Mouse (Mus musculus) naive thymus-derived CD4-positive, alpha-beta T cell, adult 2 months (primary cell): Measurements from ENCODE around the gene Efhc1.
"Not testable (repeated sequence)": the region's sequence is repeated elsewhere in the genome, so short reads cannot be mapped to it uniquely, and the experiment has no call there.

Experiments used
- DNase-seq: peaks from one replicate; pipeline ENCODE4 v3.0.0-alpha.2; 2011; ENCODE audit warnings: low read depth

Gene Efhc1

GRCm38 (mm10) chr1:20951300-20951763 lies at the start of gene Efhc1:
TSS of gene Efhc1 (plus strand) at chr1:20951626.
- DNase-seq: peak; percentile 88

GRCm38 (mm10) chr1:20905501-20906127 lies 45.8 kb upstream of the Efhc1 start:
- DNase-seq: no peak

- DNase-seq: no peak
Observed at GRCm38 (mm10) chr1:20906128-20906515, 45.3 kb upstream of the Efhc1 start.

- DNase-seq: peak; percentile 24
Observed at GRCm38 (mm10) chr1:20908541-20908940, 42.9 kb upstream of the Efhc1 start.

GRCm38 (mm10) chr1:20912115-20912514 lies 39.3 kb upstream of the Efhc1 start:
- peak; percentile 41 for DNase-seq

- peak; percentile 85 for DNase-seq
Observed at GRCm38 (mm10) chr1:20912527-20913171, 38.8 kb upstream of the Efhc1 start.

- DNase-seq: no peak
Observed at GRCm38 (mm10) chr1:20914769-20915168, 36.7 kb upstream of the Efhc1 start.

- no peak for DNase-seq
Observed at GRCm38 (mm10) chr1:20915608-20916007, 35.8 kb upstream of the Efhc1 start.

- DNase-seq: no peak
Observed at GRCm38 (mm10) chr1:20917496-20918050, 33.9 kb upstream of the Efhc1 start.

GRCm38 (mm10) chr1:20919728-20920127 lies 31.7 kb upstream of the Efhc1 start:
- DNase-seq: no peak

GRCm38 (mm10) chr1:20921081-20921528 lies 30.3 kb upstream of the Efhc1 start:
- DNase-seq: no peak

- DNase-seq: no peak
Observed at GRCm38 (mm10) chr1:20922612-20923399, 28.6 kb upstream of the Efhc1 start.

GRCm38 (mm10) chr1:20925324-20925723 lies 26.1 kb upstream of the Efhc1 start:
- DNase-seq: not testable (repeated sequence)

- peak; percentile 34 for DNase-seq
Observed at GRCm38 (mm10) chr1:20925926-20926325, 25.5 kb upstream of the Efhc1 start.

- peak; percentile 31 for DNase-seq
Observed at GRCm38 (mm10) chr1:20926376-20926775, 25.1 kb upstream of the Efhc1 start.

GRCm38 (mm10) chr1:20928487-20928886 lies 22.9 kb upstream of the Efhc1 start:
- DNase-seq: no peak

- peak; percentile 83 for DNase-seq
Observed at GRCm38 (mm10) chr1:20933457-20933856, 18.0 kb upstream of the Efhc1 start.

GRCm38 (mm10) chr1:20935106-20935505 lies 16.3 kb upstream of the Efhc1 start:
- no peak for DNase-seq

GRCm38 (mm10) chr1:20939046-20939445 lies 12.4 kb upstream of the Efhc1 start:
- DNase-seq: peak; percentile 85

GRCm38 (mm10) chr1:20940151-20940550 lies 11.3 kb upstream of the Efhc1 start:
- DNase-seq: no peak

- no peak for DNase-seq
Observed at GRCm38 (mm10) chr1:20941322-20941721, 10.1 kb upstream of the Efhc1 start.

GRCm38 (mm10) chr1:20941857-20942256 lies 9.6 kb upstream of the Efhc1 start:
- DNase-seq: no peak
